Mouse (Mus musculus) naive thymus-derived CD4-positive, alpha-beta T cell, adult 2 months (primary cell): ENCODE data around the gene Usp36.
"Not testable (repeated sequence)": the region's sequence is repeated elsewhere in the genome, so short reads cannot be mapped to it uniquely, and the experiment has no call there.

Experiments used
- DNase-seq: peaks from one replicate; pipeline ENCODE4 v3.0.0-alpha.2; 2011; ENCODE audit warnings: low read depth

Gene Usp36

DNA sequence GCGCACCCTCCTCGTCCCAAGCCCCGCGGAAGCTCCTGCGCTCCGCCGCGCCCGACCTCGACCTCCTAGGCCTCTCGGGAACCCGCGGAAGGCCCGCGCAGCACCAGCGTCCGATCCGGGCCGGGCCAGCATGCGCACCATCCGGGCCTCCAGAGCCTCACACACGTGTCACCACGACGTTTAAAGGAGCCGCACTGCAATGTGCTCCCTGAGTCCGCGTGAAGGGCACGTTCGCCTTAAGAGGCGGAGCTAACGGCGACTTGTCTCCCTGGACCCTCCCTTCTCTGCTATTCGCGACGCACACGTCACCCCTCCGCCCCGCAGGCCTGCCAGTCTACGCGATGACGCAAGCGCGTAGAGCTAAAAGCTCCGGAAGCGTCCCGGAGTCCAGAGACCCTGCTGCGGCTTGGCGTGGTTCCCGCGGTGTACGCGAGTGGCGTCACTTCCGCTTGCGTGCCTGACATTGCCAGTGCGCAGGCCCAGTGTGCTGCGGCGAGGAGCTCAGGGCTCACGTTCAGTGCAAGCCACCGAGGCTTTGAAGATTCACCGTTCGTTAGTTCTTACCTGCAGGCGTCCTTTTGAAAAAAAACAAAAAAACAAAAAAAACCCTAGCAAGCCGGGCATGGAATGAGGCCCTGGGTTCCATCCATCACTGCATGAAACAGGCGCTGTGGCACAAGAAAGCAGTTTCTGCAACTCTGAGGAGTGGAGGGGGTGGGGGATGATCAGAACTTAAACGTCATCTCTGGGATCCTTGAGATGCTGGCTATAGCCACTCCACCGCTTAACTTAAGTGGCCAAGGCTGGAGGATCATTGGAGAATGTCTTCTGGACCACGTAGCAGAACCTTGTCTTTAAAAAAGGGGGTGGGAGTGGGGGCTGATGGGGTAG is at the start of gene Usp36:
Gene Usp36, minus strand, starts transcription at position 246 of the 891 bp plus-strand sequence.
- peak; percentile 99 for DNase-seq

DNA sequence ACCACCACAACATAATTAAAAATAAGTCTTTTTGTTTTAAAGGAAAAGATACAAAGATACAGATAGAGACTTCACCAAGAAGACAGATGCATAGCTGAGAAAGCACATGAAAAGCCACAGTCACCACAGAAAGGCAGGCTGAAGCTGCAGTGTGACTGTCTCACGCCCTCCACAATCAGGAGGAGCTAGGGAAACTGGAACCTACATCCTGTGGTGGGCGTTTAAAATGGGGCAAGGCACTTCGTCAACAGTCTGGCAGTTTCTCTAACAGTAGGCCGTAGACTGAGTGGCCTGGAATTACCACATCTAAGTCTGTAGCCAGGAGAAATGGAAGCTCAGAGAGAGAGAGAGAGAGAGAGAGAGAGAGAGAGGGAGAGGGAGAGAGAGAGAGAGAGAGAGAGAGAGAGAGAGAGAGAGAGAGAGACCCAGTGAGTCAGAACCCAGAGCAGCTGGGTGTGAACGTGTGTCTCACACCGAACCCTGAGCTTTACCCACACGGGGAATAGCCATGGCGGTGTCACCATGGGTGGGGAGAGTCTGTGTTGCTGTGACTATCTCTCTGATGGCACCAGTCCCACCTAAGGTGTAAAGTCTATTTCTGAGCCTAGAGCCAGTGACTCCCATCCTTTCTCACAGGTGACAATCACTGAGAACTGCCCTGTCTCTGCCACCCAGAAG is 47.6 kb upstream of the Usp36 start:
- peak; percentile 80 for DNase-seq

DNA sequence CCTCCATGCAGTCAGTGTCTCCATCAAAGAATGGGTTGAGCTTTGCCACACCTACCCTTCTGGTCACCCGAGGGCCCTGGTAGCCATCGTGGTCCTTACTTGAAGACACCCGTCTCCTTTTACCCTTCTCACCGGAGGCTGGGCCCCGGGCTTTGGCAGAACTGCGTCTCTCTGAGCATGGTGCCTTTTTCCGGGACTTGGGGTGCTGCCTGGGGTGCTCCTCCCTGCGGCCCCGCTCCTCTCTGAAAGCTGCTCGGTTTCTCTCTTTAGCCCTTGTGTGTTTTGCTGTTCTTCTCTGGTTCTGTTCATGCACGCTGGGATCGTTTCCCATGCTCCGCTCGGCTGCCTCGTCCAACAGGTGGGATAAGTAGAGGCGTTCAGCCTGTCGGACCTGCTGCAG is 43.4 kb upstream of the Usp36 start:
- DNase-seq, result no peak

DNA sequence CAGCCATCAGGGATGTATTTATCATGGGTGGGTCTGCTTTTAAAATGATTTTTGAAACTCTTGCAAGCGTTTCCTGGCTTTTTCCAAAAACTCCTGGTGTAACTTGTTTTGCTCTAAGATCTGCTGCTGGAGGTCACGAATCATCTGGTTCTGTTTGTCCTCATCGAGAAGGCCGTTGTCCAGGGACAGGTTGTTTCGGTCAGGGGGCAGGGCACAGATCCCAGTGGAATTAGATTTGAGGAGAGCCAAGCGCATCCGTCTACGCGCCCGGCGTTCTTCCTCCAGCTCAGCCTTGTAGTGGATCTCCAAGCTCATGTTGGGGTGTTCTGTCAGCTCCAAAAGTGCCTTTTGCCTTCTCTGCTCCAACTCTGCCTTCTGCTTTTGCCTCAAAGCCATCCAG is 42.3 kb upstream of the Usp36 start:
- no peak for DNase-seq

DNA sequence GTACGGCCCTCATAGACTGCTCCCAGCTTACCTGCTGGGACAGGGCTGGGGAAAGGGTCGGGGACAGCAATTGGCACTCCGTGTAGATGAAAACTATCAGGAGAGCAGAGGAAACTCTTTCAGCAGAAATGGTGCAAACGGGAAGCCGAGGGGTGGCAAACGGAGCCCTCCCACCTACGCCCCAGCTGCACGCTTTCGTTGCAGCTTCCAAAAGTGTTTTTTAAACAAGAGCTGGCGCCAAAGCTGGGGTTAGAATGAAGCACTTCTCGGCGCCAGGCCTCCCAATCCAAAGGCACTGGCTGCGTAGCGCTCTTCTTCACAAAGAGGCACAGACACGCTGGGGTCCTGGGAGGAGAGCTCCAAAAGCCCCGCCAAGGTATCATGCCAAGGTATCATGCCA is 40.7 kb upstream of the Usp36 start:
- no peak for DNase-seq

DNA sequence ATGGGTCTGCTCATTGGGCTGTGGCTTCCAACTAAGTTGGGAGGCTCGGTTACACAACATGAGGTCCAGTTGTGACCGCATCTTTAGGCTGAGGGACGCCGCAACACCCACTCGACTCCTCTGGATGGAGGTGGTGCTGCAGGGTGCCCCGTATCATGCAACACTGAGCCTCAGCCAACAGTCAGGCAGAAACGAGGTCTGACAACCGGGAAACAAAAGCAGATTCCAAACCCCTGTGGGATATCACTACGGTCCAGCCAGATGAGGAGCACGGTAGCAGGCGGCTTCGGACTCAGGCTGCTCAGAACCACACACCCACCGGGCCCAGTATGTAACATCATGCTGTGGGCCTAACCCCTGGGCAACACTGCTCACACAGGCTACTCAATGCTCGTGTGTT is 40.3 kb upstream of the Usp36 start:
- no peak for DNase-seq

DNA sequence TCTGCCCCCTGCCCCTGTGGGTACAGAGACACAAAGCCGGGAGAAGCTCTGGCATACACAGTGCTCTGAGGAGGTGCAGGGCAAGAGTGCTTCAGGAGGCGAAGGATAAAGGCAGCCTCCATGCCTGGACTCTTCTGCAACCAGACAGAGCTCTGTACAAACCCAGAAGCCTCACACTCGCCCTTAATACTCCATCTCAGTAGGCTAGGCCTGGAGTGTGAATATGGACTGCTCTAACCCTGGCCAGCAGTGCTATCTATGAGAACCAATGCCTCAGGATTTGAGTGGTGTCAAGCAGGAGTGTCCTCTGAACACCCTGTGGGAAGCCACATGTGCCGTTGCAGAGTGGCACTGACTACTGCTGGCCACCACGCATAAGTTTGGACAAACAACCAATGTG is 38.9 kb upstream of the Usp36 start:
- DNase-seq, result no peak

DNA sequence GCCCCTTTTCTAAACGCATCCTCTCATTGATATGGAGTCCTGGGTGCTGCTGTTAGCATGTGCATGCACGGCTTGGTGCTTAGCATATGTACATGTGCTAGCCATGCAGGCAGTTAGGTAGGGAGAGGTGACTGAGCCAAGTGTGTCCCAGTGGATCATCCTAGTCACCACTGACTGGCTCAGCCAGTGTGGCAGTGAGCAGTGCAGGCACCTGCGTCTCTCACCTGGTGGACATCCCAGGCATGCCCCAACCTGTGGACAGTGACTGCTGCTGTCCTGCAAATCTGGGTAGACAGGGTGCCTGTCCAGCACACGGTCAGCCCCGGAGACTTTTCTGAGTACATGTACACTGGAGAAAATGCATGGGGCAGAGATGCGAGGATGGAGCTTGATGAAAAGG is 38.5 kb upstream of the Usp36 start:
- DNase-seq, result no peak

DNA sequence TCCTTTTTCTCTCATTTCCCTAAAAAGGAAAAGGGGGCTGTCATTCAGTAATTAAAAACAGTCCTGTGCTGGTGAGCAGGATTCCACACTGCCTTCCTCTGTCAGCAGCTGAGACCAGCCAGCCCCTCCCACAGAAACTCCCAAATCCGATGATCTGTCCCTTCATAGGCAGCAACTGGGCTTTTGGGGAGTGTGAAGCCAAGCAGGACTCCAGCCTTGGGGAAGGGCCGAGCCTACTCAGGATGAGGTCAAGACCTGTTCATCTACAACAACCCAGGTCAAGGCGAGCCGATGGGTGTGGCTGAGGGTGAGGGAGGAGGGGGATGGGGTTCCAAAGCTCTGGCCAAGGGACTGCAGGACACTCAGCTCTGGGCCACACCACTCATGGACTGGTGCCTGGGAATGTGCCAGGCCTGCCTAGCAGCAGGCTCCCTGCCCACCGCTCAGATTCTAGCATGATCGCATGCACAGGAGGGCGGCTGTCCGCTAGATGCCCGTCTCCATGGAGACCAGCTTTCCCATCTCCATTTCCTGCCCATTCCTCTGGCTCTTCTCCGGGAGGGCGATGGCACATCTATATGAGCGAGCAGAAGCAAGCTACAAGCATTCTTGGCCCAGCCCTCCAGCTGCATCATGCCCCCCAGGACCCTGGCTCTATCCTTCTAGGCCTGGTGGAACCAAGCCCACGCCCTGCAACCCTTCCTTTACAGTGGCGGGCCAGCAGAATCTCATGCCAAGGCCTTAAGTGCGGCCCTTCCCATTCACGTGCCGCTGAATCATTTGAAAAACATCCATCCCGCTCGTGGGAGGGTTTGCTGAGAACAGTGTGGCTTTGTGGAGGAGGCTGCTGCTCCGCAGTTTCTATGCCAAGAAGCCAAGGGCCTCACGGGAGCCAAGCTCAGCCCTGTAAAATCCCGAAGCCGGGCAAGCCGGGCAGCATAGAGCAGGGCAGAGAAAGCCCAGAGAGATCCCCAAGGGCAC is 37.2 kb upstream of the Usp36 start:
- no peak for DNase-seq

DNA sequence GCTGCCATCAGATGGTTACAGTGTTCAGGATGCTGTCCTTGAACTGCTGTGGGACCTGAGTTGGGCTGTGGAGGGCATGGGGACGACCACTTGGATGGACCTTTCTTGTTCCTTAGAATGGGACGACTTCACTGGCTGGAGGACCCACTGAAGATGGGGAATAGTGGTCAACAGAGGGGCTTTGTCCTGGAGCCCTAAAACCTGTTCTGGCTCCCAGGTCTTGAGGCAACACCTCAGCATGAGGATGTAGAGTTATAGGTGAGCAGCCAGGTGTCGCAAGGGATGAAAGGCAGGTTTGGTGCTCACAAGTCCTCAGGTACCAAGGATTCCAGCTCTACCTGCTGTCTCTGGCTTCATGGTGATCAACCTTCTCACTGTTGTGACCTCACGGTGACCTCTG is 36.4 kb upstream of the Usp36 start:
- no peak for DNase-seq

DNA sequence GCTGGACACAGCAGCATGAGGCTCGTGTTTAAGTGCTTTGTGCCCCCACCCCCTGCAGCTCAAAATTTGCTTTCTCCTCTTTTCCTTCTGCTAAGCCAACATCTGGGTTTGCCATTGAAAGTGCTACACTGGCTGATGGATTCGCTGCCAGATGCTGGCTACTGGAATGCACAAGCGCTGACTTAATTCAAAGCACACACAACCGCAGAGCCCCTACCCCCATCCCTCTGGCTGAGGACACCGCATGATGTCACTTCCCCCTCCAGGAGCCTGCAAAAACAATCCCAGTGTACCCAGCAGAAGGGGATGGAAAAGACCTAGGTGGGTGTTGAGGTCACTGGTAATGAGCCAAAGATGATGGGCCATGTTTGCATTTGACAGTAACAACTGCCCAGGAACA is 34.5 kb upstream of the Usp36 start:
- no peak for DNase-seq

DNA sequence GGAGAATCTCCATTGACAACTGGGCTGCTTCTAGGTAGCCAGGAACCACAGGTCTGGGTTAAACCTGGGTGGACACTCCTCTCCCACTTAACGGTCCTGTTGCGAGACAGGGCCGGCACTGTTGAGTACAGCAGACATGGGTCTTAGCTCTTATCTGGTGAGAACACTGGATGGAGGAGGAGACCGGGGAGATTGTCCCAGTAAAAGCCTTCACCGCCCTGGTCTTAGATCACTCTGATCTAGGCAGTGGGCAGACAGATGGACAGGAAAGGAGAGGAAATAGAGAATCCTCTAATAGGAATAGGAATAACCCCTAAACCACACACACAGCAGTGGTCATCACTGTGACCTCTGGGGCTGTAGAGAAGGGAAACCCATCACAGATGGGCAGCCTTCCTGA is 33.9 kb upstream of the Usp36 start:
- no peak for DNase-seq

DNA sequence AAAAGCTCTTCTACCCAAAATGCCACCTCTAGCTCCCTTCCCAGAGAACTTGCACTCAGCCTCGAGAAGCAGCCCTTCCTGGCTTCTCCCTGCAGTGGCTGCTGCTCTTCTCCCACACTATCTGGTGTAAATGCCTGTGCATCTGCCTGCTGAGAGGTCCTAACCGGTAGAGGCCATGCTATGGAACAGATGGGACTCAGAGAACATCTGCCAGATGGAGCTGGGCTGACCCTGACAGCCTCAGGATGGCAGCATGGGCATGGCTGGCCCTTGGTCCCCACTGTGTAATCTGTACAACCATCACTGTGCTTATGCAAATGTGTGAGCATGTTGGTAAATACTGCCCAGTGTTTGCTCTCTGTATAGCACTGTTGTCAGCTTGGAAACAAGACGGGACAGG is 32.6 kb upstream of the Usp36 start:
- no peak for DNase-seq

DNA sequence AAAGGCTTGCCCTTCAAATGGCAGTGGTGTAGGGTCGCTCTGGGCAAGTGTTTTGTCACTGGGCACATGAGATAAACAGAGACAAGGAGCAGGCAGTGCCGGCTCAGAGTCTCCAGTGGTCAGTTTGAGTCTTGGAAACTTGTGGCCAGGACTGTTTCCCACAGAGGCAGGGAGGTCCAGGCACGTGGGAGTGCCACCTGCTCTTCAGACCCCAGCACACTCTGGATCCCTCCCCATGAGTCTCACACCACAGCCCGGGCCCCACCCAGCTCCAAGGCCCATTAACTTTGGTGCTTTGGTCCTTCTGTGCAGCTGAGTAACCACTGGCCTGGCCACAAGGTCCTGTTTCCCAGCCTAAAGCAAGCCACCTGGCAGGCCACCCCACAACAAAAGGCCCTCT is 31.9 kb upstream of the Usp36 start:
- no peak for DNase-seq

DNA sequence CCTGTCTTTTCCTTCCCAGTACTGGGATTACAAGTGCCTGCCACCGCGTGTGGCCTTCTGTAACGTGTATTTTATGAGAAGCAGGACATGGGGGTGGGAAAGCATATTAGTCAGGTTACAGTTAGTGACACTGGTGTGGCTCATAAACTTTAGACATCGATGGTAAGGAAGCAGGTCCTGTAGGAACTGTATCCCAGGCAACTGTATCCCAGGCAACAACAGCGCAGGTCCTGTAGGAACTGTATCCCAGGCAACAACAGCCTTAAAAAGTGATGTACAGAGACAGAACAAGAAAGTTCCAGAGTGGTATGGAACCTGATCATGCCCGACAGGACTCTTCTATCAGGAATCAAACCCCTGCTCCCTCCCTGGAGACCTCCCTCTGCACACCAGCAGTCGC is 31.5 kb upstream of the Usp36 start:
- DNase-seq, result no peak

DNA sequence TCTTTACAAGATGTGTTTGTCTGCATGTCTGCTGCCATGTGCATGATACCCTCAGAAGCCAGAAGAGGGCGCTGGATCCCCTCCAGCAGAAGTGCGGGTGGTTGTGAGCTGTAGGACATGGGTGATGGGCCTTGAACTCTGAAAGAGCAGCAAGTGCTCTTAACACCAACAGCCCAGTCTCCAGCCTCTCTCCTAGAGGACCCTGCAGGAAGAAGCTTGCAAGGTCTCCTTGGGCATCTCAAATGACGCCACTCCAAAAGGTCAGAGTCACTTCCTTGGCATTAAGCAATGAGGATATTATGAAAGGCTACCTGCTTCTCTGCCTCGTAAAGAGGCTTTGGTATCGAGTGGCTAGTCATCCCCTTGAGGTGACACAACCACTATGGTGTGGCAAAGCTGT is 28.6 kb upstream of the Usp36 start:
- DNase-seq, result peak; percentile 85

DNA sequence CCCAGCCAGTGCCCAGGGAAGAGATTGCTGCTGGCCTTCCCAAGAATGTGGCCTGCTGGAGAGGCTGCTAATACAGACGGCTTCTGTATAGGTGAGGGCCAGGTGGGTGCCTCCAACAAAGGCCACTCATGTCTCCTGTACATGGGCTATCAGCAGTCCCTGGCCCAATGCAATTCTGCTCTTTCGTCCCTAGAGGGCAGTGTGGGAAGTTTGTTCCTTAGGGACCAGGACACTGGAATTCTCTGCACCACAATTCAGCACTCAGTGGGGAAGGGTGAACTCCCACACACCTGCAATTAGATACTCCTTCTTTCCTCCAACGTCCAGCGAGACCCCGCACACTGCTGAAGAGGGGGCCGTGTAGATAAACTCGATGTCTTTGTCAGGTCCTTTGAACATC is 27.1 kb upstream of the Usp36 start:
- DNase-seq, result peak; percentile 78

DNA sequence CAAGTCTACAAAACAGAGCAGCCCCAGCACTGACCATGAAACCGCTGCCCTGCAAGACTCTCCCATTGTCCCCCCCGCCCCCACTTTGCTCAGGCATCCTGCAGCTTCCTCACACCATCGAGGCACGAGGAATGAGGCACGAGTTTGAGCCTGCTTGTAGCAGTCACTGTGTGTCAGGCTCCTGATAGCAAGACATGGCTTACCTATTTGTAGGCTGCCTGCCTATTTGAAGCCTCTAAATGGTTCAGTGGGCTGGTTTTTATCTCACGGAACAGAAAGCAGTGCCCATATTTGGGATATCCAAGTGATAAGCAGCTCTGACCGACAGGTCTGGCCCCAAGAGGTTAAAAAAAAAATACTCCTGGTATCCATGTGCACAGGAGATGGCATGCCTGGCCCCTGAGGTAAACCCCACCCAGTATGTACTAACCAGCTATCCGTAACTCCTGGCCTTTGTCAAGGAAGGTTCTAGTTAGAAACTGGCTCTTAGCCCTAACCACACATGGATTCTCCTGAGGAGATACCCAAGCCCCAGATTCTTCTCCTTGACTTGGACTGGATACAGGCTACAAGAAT is 26.3 kb upstream of the Usp36 start:
- DNase-seq, result no peak

DNA sequence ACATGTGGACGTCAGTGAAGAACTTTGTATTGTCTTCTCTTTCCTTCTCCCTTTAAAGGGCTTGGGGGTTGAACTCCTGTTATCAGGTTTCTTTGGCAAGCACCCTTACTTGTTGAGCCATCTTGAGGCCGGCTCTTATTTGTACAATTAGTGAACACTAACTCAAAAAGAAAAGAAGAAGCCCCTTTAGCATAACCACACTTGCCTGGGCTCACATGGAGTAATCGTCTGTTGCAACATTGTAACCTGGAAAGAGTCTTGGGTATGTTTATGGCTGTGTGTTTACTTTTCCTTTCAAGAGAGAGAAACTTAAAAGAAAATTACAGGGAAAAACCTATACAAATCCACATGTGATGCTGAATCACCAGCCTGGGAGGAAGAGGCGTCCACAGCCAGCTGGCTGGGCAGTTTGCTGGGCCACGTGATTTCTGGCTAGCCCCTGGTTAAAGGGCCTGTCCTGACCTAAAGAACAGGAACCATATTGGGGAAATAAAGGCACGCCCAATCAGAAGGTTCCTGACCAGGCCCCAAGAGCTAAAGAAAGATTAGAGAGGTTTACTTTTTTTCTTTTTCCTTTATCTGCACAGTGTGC is 22.2 kb upstream of the Usp36 start:
- no peak for DNase-seq

DNA sequence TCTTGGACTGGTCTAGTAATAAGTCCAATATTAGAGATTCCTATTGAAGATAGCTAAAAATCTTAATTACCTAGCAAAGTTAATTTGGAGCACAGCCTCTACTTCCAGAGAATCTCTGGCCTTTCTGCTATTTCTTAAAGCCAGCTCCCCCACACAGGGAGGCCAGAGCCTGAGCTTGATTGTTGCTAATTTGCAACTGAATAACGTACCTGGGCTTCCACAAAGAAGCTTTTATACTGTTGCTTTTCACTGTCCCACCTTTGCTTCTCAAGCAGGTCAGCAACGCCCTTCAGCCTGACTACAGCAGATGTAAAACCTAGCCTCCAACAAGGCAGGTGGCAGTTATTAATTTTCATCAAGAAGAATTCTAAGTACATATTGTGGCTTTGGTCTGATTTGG is 17.9 kb upstream of the Usp36 start:
- not testable (repeated sequence) for DNase-seq

DNA sequence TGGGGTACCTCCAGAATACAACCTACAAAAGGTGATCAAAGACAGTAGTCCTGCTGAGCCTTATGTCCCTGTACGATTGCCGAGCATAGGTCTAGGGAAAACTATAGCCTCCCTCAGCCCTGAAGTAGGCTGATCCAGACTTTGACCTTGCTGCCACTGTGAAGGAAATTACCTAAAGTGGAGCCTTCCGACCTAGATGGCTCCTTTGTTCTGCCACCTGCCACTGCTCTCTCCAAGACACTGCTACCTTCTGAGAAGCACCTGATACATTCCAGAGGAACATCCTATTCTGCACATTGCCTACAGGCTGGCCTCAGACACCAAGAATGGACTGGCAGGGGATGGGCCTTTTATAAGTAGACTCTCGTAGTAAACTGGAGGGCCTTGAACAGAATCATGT is 13.9 kb upstream of the Usp36 start:
- not testable (repeated sequence) for DNase-seq

DNA sequence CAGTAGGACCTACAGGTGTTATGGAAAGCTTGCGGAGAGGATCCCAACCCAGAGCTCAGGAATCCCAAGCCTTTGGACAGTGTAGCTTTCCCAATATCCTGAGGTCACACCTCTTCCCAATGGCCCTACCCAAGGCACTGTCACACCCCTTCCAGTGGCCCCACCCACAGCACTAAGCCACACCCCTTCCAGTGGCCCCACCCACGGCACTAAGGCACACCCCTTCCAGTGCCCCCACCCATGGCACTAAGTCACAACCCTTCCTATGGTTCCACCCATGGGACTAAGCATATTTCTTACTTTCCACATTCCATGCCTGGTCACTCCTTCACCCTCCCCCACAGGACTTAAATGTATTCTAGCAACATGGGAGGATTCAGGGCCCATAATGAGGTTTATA is 8.8 kb upstream of the Usp36 start:
- DNase-seq, result no peak
